Mouse (Mus musculus) bone marrow macrophage, adult 2 months (primary cell): Measurements from ENCODE around the gene Zfp868.

Experiments
- CTCF ChIP-seq: IDR thresholded peaks from 2 replicates; pipeline ENCODE4 v1.5.1; 2012; ENCODE audit warnings: low read depth, mild to moderate bottlenecking, low read length, moderate library complexity
- POLR2A ChIP-seq: IDR thresholded peaks from 2 replicates; pipeline ENCODE4 v1.6.1; 2012; ENCODE audit warnings: mild to moderate bottlenecking, low read depth, low read length, borderline replicate concordance

GRCm38 (mm10) chr8:69614687-69615086 is 10.7 kb downstream of the Zfp868 start:
- TF ChIP-seq CTCF = no peak
- TF ChIP-seq POLR2A = no peak
